12 mouse cellular contexts compared by ENCODE assay signal in genomic region chr11:104309377-104310225, GRCm38 (mm10).
A peak's percentile ranks its signal among the peaks of the same experiment; 100 is the strongest.
DNase-seq lines count a peak whose midpoint lies in the region; ATAC-seq lines count a peak whose summit lies in the region.
"Had no signal": no experiment of that assay in that cellular context is flagged by ENCODE, and none has a peak within 500 bp of the region (broad histone marks: within the 10 kb centered on the region; RNA-seq: fewer than 3 reads in every experiment).

No protein-coding gene starts in this region.

- no peak overlapping the region for H3K9ac ChIP-seq in heart, embryonic 15.5 days
- no peak overlapping the region for H3K9ac ChIP-seq in midbrain, embryonic 15.5 days
- H3K9ac ChIP-seq in limb, embryonic 13.5 days: peak overlapping the region; percentile 31
- H3K9ac ChIP-seq: midbrain, embryonic 12.5 days; neural tube, embryonic 15.5 days had no signal

- no peak for DNase-seq in heart, adult 9 months (ENCODE audit: low spot score in 2 of 2)
- no peak for DNase-seq in midbrain, embryonic 10.5 days (ENCODE audit: low spot score)
- DNase-seq in B cell, adult 2 months: no peak
- DNase-seq in gastrocnemius, postnatal 25 days: no peak
- DNase-seq in cerebellum, adult 11-12 months: no peak
- DNase-seq: cerebellum, adult 2 months; gastrocnemius, postnatal 10 days had no signal

- H3K9me3 ChIP-seq in heart, embryonic 15.5 days (replicated peaks): no peaks in the 10 kb centered on the region
- no peaks in the 10 kb centered on the region for H3K9me3 ChIP-seq in midbrain, embryonic 10.5 days (replicated peaks)
- H3K9me3 ChIP-seq in midbrain, embryonic 15.5 days: no peaks in the 10 kb centered on the region
- H3K9me3 ChIP-seq in limb, embryonic 13.5 days: no peaks in the 10 kb centered on the region
- H3K9me3 ChIP-seq: midbrain, embryonic 12.5 days; neural tube, embryonic 15.5 days had no signal

- peaks cover 31% of the 10 kb centered on the region for H3K27me3 ChIP-seq in heart, embryonic 15.5 days
- peaks cover 29% of the 10 kb centered on the region for H3K27me3 ChIP-seq in midbrain, embryonic 10.5 days (ENCODE audit: low read depth, poor library complexity, severe bottlenecking)
- no peaks in the 10 kb centered on the region for H3K27me3 ChIP-seq in midbrain, embryonic 15.5 days (replicated peaks)
- H3K27me3 ChIP-seq in limb, embryonic 13.5 days: peaks cover 35% of the 10 kb centered on the region
- H3K27me3 ChIP-seq: neural tube, embryonic 15.5 days had no signal

- no peak overlapping the region for H3K27ac ChIP-seq in heart, embryonic 15.5 days
- peak overlapping the region; percentile 55 for H3K27ac ChIP-seq in midbrain, embryonic 10.5 days (replicated peaks)
- H3K27ac ChIP-seq in midbrain, embryonic 15.5 days: no peak overlapping the region
- H3K27ac ChIP-seq in limb, embryonic 13.5 days: no peak overlapping the region
- H3K27ac ChIP-seq: midbrain, embryonic 12.5 days; neural tube, embryonic 15.5 days had no signal

- ATAC-seq in heart, embryonic 15.5 days (replicated peaks; ENCODE audit: insufficient number of reproducible peaks, insufficient read depth, low FRiP score, low read depth): no peak; the same call in 1 of the 2 replicates
- no peak for ATAC-seq in midbrain, embryonic 15.5 days (replicated peaks)
- no peak for ATAC-seq in limb, embryonic 13.5 days (ENCODE audit: low FRiP score, low read depth)

- H3K4me1 ChIP-seq in heart, embryonic 15.5 days (replicated peaks): 0 out of 2 replicates have a peak, but pooled peaks cover 3% of the 10 kb centered on the region
- H3K4me1 ChIP-seq in midbrain, embryonic 10.5 days: peaks cover 5% of the 10 kb centered on the region; the same call in 1 of the 2 replicates
- no peaks in the 10 kb centered on the region for H3K4me1 ChIP-seq in midbrain, embryonic 15.5 days
- 0 out of 2 replicates have a peak, but pooled peaks cover 9% of the 10 kb centered on the region for H3K4me1 ChIP-seq in limb, embryonic 13.5 days
- H3K4me1 ChIP-seq: midbrain, embryonic 12.5 days had no signal

- peak overlapping the region; percentile 42 for H3K4me2 ChIP-seq in heart, embryonic 15.5 days
- H3K4me2 ChIP-seq in midbrain, embryonic 15.5 days: no peak overlapping the region
- peak overlapping the region; percentile 42 for H3K4me2 ChIP-seq in limb, embryonic 13.5 days (replicated peaks)
- H3K4me2 ChIP-seq: midbrain, embryonic 12.5 days; neural tube, embryonic 15.5 days had no signal

- H3K4me3 ChIP-seq in heart, embryonic 15.5 days: peak overlapping the region; percentile 14; the same call in 1 of the 2 replicates
- peak overlapping the region; percentile 5; the same call in 1 of the 2 replicates for H3K4me3 ChIP-seq in midbrain, embryonic 10.5 days
- no peak overlapping the region for H3K4me3 ChIP-seq in midbrain, embryonic 15.5 days
- peak overlapping the region; percentile 14 for H3K4me3 ChIP-seq in limb, embryonic 13.5 days
- H3K4me3 ChIP-seq: midbrain, embryonic 12.5 days; neural tube, embryonic 15.5 days had no signal

- 32% methylated on average over 12 of the region's 12 CpGs for WGBS in heart, embryonic 15.5 days
- WGBS in midbrain, embryonic 10.5 days: 40% methylated on average over 12 of the region's 12 CpGs
- 41% methylated on average over 12 of the region's 12 CpGs for WGBS in midbrain, embryonic 15.5 days
- 33% methylated on average over 12 of the region's 12 CpGs for WGBS in limb, embryonic 13.5 days

- H3K36me3 ChIP-seq in heart, embryonic 15.5 days: no peaks in the 10 kb centered on the region
- no peaks in the 10 kb centered on the region for H3K36me3 ChIP-seq in midbrain, embryonic 10.5 days
- H3K36me3 ChIP-seq in midbrain, embryonic 15.5 days (replicated peaks): peaks cover 41% of the 10 kb centered on the region
- no peaks in the 10 kb centered on the region for H3K36me3 ChIP-seq in limb, embryonic 13.5 days
